Mouse (Mus musculus): ENCODE measurements around the gene Hdac7.

The Hdac7 gene

DNA sequence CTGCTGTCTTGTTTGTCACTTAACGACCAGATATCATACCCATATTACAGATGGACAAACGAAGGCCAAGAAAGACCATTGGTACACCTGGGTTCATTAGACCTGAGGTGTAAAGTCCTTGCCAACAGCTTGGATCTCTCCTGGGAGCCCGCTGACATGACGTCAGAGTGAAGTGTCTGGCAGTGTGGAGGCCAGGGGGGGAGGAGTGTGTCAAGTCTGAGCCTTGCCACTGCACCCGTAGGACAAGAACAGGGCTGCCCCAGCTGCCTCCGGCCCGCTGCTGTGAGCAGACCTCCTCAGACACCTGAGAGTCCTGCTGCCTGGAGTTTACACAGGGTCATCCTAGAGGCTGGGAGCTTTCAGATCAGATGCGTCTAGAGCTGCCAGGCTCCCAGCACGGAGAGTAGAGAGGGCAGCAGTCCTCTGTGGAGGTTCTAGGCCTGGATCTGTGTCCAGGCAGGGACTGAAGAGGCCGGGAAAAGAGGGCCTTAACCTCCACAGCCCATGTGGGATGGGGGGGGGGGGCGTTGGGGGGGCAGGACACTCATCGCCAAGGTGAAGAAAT is 100.3 kb downstream of the Hdac7 start:
- no peak for DNase-seq (ENCODE audit: low read depth)

DNA sequence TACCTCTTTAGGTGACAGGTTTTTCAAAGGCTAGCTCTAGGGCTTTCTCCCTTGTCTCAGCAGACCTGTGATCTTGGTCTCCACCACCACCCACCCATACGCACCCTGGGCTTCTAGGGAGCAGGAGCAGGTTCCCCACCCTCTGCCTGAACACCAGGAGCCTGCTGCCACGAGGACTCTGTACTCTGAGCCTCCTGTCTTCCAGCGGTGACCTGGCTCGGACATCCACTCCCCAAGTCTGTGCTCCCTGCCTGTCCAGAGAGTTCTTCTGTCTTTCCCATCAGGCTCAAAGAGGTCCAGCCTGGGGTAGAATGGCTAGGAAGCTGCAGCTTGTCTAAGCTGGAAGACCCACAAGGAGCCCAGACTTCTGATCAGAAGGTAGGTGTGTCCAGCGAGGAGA is 101.1 kb downstream of the Hdac7 start:
- DNase-seq (ENCODE audit: low read depth), result no peak
